Mouse (Mus musculus): ENCODE results near the gene Pth1r. TPM values are rescaled to one million over a fixed set of nuclear protein-coding genes. Genes with fewer than 3 reads are reported as not detected.
"Not testable (repeated sequence)": the region's sequence is repeated elsewhere in the genome, so short reads cannot be mapped to it uniquely, and the experiment has no call there.

Gene Pth1r
- polyA plus RNA-seq, 1 experiment from 2014 or later = 33.9 TPM

GRCm38 (mm10) chr9:110685187-110685586 is 61.8 kb downstream of the Pth1r start:
- Histone ChIP-seq H3K4me3 (no peak overlapping the region), H3K27me3 (ENCODE audit: low read depth, poor library complexity, severe bottlenecking) (no peaks in the 10 kb centered on the region), H3K27ac (replicated peaks) (no peak overlapping the region; the same call in 1 of the 2 replicates), H3K9me3 (replicated peaks) (no peaks in the 10 kb centered on the region), H3K36me3 (peaks cover under 1% of the 10 kb centered on the region; the same call in 1 of the 2 replicates), H3K4me1 (peaks cover 54% of the 10 kb centered on the region)
- DNase-seq (ENCODE audit: low spot score) = no peak
- WGBS = 88% methylated on average over 8 of the region's 8 CpGs

- no peaks in the 10 kb centered on the region for H3K27me3 ChIP-seq (ENCODE audit: low read depth, poor library complexity, severe bottlenecking)
- no peak for DNase-seq (ENCODE audit: low spot score)
- no peak overlapping the region for H3K4me3 ChIP-seq
- H3K4me1 ChIP-seq = peaks cover 54% of the 10 kb centered on the region
- H3K27ac ChIP-seq (replicated peaks) = peak overlapping the region; percentile 42
- WGBS = 81% methylated on average over 6 of the region's 6 CpGs
- H3K36me3 ChIP-seq = peaks cover 6% of the 10 kb centered on the region; the same call in 1 of the 2 replicates
- H3K9me3 ChIP-seq (replicated peaks) = no peaks in the 10 kb centered on the region
Measured at GRCm38 (mm10) chr9:110684100-110684831, 62.7 kb downstream of the Pth1r start.

- no peaks in the 10 kb centered on the region for H3K27me3 ChIP-seq (ENCODE audit: low read depth, poor library complexity, severe bottlenecking)
- no peak for DNase-seq (ENCODE audit: low spot score)
- H3K27ac ChIP-seq (replicated peaks) = peak overlapping the region; percentile 42; the same call in 1 of the 2 replicates
- no peak overlapping the region for H3K4me3 ChIP-seq
- H3K36me3 ChIP-seq = peaks cover 6% of the 10 kb centered on the region; the same call in 1 of the 2 replicates
- peaks cover 58% of the 10 kb centered on the region for H3K4me1 ChIP-seq
- WGBS = 65% methylated on average over 4 of the region's 4 CpGs
- H3K9me3 ChIP-seq (replicated peaks) = no peaks in the 10 kb centered on the region
Measured at GRCm38 (mm10) chr9:110683574-110684099, 63.3 kb downstream of the Pth1r start.

GRCm38 (mm10) chr9:110682697-110683096 is 64.2 kb downstream of the Pth1r start:
- H3K27ac ChIP-seq (replicated peaks); H3K36me3 ChIP-seq; H3K27me3 ChIP-seq (ENCODE audit: low read depth, poor library complexity, severe bottlenecking); H3K4me3 ChIP-seq; DNase-seq (ENCODE audit: low spot score); H3K9me3 ChIP-seq (replicated peaks): not testable (repeated sequence)
- 93% methylated on average over 3 of the region's 3 CpGs for WGBS
- H3K4me1 ChIP-seq = peaks cover 67% of the 10 kb centered on the region

GRCm38 (mm10) chr9:110682255-110682654 is 64.7 kb downstream of the Pth1r start:
- peaks cover 71% of the 10 kb centered on the region for H3K4me1 ChIP-seq
- H3K27ac ChIP-seq (replicated peaks) = peak overlapping the region; percentile 49; the same call in 1 of the 2 replicates
- no peaks in the 10 kb centered on the region for H3K27me3 ChIP-seq (ENCODE audit: low read depth, poor library complexity, severe bottlenecking)
- DNase-seq (ENCODE audit: low spot score) = no peak
- H3K9me3 ChIP-seq (replicated peaks) = no peaks in the 10 kb centered on the region
- H3K36me3 ChIP-seq = peaks cover 6% of the 10 kb centered on the region; the same call in 1 of the 2 replicates
- WGBS = 85% methylated on average over 5 of the region's 5 CpGs
- no peak overlapping the region for H3K4me3 ChIP-seq

GRCm38 (mm10) chr9:110681817-110682216 is 65.1 kb downstream of the Pth1r start:
- H3K27ac ChIP-seq (replicated peaks) = 0 out of 2 replicates have a peak overlapping the region, but pooled peaks have one; percentile 49
- H3K9me3 ChIP-seq (replicated peaks) = no peaks in the 10 kb centered on the region
- peaks cover 67% of the 10 kb centered on the region for H3K4me1 ChIP-seq
- peaks cover 6% of the 10 kb centered on the region; the same call in 1 of the 2 replicates for H3K36me3 ChIP-seq
- WGBS = 87% methylated on average over 9 of the region's 9 CpGs
- DNase-seq (ENCODE audit: low spot score) = no peak
- no peaks in the 10 kb centered on the region for H3K27me3 ChIP-seq (ENCODE audit: low read depth, poor library complexity, severe bottlenecking)
- no peak overlapping the region for H3K4me3 ChIP-seq

GRCm38 (mm10) chr9:110680736-110681507 is 66.0 kb downstream of the Pth1r start:
- DNase-seq (ENCODE audit: low spot score) = no peak
- Histone ChIP-seq H3K27ac (replicated peaks) (no peak overlapping the region), H3K4me3 (no peak overlapping the region), H3K4me1 (peaks cover 58% of the 10 kb centered on the region), H3K36me3 (peaks cover 6% of the 10 kb centered on the region; the same call in 1 of the 2 replicates), H3K27me3 (ENCODE audit: low read depth, poor library complexity, severe bottlenecking) (no peaks in the 10 kb centered on the region), H3K9me3 (replicated peaks) (no peaks in the 10 kb centered on the region)
- WGBS = 88% methylated on average over 7 of the region's 7 CpGs

GRCm38 (mm10) chr9:110678886-110679285 is 68.1 kb downstream of the Pth1r start:
- 72% methylated on average over 5 of the region's 5 CpGs for WGBS
- H3K27me3 ChIP-seq (ENCODE audit: low read depth, poor library complexity, severe bottlenecking) = no peaks in the 10 kb centered on the region
- H3K4me3 ChIP-seq = no peak overlapping the region
- H3K9me3 ChIP-seq (replicated peaks) = no peaks in the 10 kb centered on the region
- peaks cover 49% of the 10 kb centered on the region for H3K4me1 ChIP-seq
- H3K27ac ChIP-seq (replicated peaks) = 0 out of 2 replicates have a peak overlapping the region, but pooled peaks have one; percentile 46
- peaks cover 8% of the 10 kb centered on the region; the same call in 1 of the 2 replicates for H3K36me3 ChIP-seq
- no peak for DNase-seq (ENCODE audit: low spot score)

- no peak overlapping the region for H3K27ac ChIP-seq (replicated peaks)
- peaks cover 8% of the 10 kb centered on the region; the same call in 1 of the 2 replicates for H3K36me3 ChIP-seq
- H3K4me1 ChIP-seq = peaks cover 49% of the 10 kb centered on the region
- H3K9me3 ChIP-seq (replicated peaks) = no peaks in the 10 kb centered on the region
- DNase-seq (ENCODE audit: low spot score) = no peak
- 93% methylated on average over 8 of the region's 8 CpGs for WGBS
- H3K4me3 ChIP-seq = no peak overlapping the region
- no peaks in the 10 kb centered on the region for H3K27me3 ChIP-seq (ENCODE audit: low read depth, poor library complexity, severe bottlenecking)
Measured at GRCm38 (mm10) chr9:110676492-110676911, 70.4 kb downstream of the Pth1r start.

GRCm38 (mm10) chr9:110673107-110673752 is 73.7 kb downstream of the Pth1r start:
- 0 out of 2 replicates have a peak, but pooled peaks cover 2% of the 10 kb centered on the region for H3K36me3 ChIP-seq
- H3K4me1 ChIP-seq = peaks cover 35% of the 10 kb centered on the region
- no peak for DNase-seq (ENCODE audit: low spot score)
- H3K9me3 ChIP-seq (replicated peaks) = no peaks in the 10 kb centered on the region
- H3K4me3 ChIP-seq = no peak overlapping the region
- H3K27me3 ChIP-seq (ENCODE audit: low read depth, poor library complexity, severe bottlenecking) = no peaks in the 10 kb centered on the region
- 0 out of 2 replicates have a peak overlapping the region, but pooled peaks have one; percentile 19 for H3K27ac ChIP-seq (replicated peaks)
- 64% methylated on average over 10 of the region's 10 CpGs for WGBS

- 68% methylated on average over 7 of the region's 7 CpGs for WGBS
- Histone ChIP-seq H3K36me3 (0 out of 2 replicates have a peak, but pooled peaks cover 2% of the 10 kb centered on the region), H3K4me1 (peaks cover 32% of the 10 kb centered on the region), H3K9me3 (replicated peaks) (no peaks in the 10 kb centered on the region), H3K27ac (replicated peaks) (0 out of 2 replicates have a peak overlapping the region, but pooled peaks have one; percentile 19), H3K4me3 (no peak overlapping the region), H3K27me3 (ENCODE audit: low read depth, poor library complexity, severe bottlenecking) (no peaks in the 10 kb centered on the region)
- DNase-seq (ENCODE audit: low spot score) = no peak
Measured at GRCm38 (mm10) chr9:110672462-110673106, 74.4 kb downstream of the Pth1r start.
